ENCODE assay signal across 9 mouse cellular contexts in the genomic region with DNA sequence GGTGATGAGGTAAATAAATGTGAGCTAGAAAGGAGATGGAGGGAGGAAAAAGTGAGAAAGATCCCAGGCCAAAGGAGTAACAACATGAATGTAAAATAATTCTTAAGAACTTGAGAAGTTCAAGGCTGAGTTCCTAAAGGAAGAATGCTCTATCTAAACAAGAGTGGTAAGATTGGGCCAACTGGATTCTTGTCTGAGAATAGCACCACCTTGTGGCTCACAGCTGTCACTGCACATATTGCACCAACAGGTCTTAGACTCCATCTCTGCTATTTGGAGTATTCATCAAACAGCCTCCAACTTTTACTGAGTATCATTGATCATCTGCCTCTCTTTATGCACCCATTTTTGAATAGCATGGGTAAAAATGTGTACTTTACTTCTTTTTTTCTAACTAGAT. TPM values are rescaled to one million over a fixed set of nuclear protein-coding genes. Genes with fewer than 3 reads are reported as not detected.
A peak's percentile ranks its signal among the peaks of the same experiment; 100 is the strongest.
DNase-seq lines count a peak whose midpoint lies in the region; ATAC-seq and TF ChIP-seq lines count a peak whose summit lies in the region.
"Had no signal": no experiment of that assay in that cellular context is flagged by ENCODE, and none has a peak within 500 bp of the region (broad histone marks: within the 10 kb centered on the region; RNA-seq: fewer than 3 reads in every experiment).

No protein-coding gene starts in this region.

- H3K4me2 ChIP-seq in liver, embryonic 12.5 days, result no peak overlapping the region

- H3K9ac ChIP-seq in liver, adult 2 months (ENCODE audit: low read depth, low read length), result no peak overlapping the region
- no peak overlapping the region for H3K9ac ChIP-seq in liver, embryonic 12.5 days

- no peak for TF ChIP-seq POLR2A in liver, adult 2 months (IDR thresholded peaks at IDR 0.05; ENCODE audit: extremely low read depth, insufficient read depth, low read length)
- TF ChIP-seq POLR2A in cerebellum, adult 2 months (IDR thresholded peaks at IDR 0.05; ENCODE audit: borderline replicate concordance, insufficient read depth, low read length), result no peak

- no peaks in the 10 kb centered on the region for H3K27me3 ChIP-seq in liver, adult 2 months (ENCODE audit: control insufficient read depth, insufficient read depth, low read length)
- peaks cover 11% of the 10 kb centered on the region for H3K27me3 ChIP-seq in liver, embryonic 12.5 days (replicated peaks)
- no peaks in the 10 kb centered on the region for H3K27me3 ChIP-seq in cerebellum, adult 2 months (ENCODE audit: control insufficient read depth, insufficient read depth, low read length)

- peak; percentile 69 for DNase-seq in liver, adult 2 months (ENCODE audit: extremely low read depth, low read depth, low spot score)
- DNase-seq in MEL-GATA-1-ER (ENCODE audit: extremely low read depth, low read depth), result peak; percentile 65
- DNase-seq in cerebellum, adult 2 months, result peak; percentile 60 to 62
- DNase-seq in left cerebral cortex, adult 18-20 months (ENCODE audit: low spot score in 2 of 2), result peak; percentile 56 to 63
- peak; percentile 44 for DNase-seq in neural tube, embryonic 10.5 days (ENCODE audit: extremely low spot score, low spot score)
- no peak for DNase-seq in gastrocnemius, postnatal 10 days

- no peak overlapping the region for H3K27ac ChIP-seq in liver, adult 2 months (replicated peaks; ENCODE audit: insufficient read depth, low read depth, low read length)
- H3K27ac ChIP-seq in liver, embryonic 12.5 days, result no peak overlapping the region
- no peak overlapping the region for H3K27ac ChIP-seq in cerebellum, adult 2 months (ENCODE audit: insufficient read depth, low read length)

- no peak overlapping the region for H3K4me3 ChIP-seq in liver, adult 2 months (ENCODE audit: insufficient read depth, low read depth, low read length)
- no peak overlapping the region for H3K4me3 ChIP-seq in liver, embryonic 12.5 days
- H3K4me3 ChIP-seq in cerebellum, adult 2 months (replicated peaks; ENCODE audit: insufficient read depth, low read depth, low read length), result no peak overlapping the region
- H3K4me3 ChIP-seq: megakaryocyte, embryonic 14.5 days had no signal

- no peaks in the 10 kb centered on the region for H3K4me1 ChIP-seq in liver, adult 2 months (ENCODE audit: control insufficient read depth, insufficient read depth, low read length)
- no peaks in the 10 kb centered on the region for H3K4me1 ChIP-seq in liver, embryonic 12.5 days
- no peaks in the 10 kb centered on the region for H3K4me1 ChIP-seq in cerebellum, adult 2 months (ENCODE audit: control insufficient read depth, insufficient read depth, low read length)
- H3K4me1 ChIP-seq: megakaryocyte, embryonic 14.5 days had no signal

- no peaks in the 10 kb centered on the region for H3K36me3 ChIP-seq in liver, adult 2 months (ENCODE audit: control insufficient read depth, insufficient read depth, low read length)
- no peaks in the 10 kb centered on the region for H3K36me3 ChIP-seq in liver, embryonic 12.5 days

- TF ChIP-seq CTCF in liver, adult 2 months (IDR thresholded peaks at IDR 0.05; ENCODE audit: low read depth, low read length), result peak; percentile 74
- TF ChIP-seq CTCF in cerebellum, adult 2 months (IDR thresholded peaks at IDR 0.05; ENCODE audit: borderline replicate concordance, insufficient read depth, low read depth, low read length), result peak; percentile 72

- ATAC-seq in liver, embryonic 12.5 days, result no peak
- peak; percentile 88 for ATAC-seq in granulocyte monocyte progenitor cell, adult 5-6 weeks (replicated peaks; ENCODE audit: poor library complexity, severe bottlenecking)

- no peaks in the 10 kb centered on the region for H3K79me2 ChIP-seq in liver, adult 2 months (ENCODE audit: control insufficient read depth, insufficient read depth, low read length)

- H3K9me3 ChIP-seq in liver, embryonic 12.5 days (replicated peaks), result no peaks in the 10 kb centered on the region
- H3K9me3 ChIP-seq: megakaryocyte, embryonic 14.5 days had no signal

RNA-seq across cellular contexts. Expression of a gene that starts 14.1 kb away (rescaled TPM):
- total RNA-seq in liver, adult 2 months (2014; rRNA removed), result 1.1 and 1.3 TPM in 2 replicates
- 0.32 and 0.49 TPM in 2 replicates for polyA plus RNA-seq in liver, adult 2 months (2012; rRNA removed)
- polyA plus RNA-seq in liver, embryonic 12.5 days (2016; fragmentation: Nextera tagmentation; extraction: Ambion mirVana), result 1.2 and 1.4 TPM in 2 replicates
- polyA plus RNA-seq in cerebellum, adult 2 months (2012; rRNA removed), result 21.8 and 23.1 TPM in 2 replicates
- total RNA-seq in granulocyte monocyte progenitor cell, adult 5-6 weeks (2014; fragmentation: Nextera tagmentation), result 3.2 TPM in 1 of 2 replicates, not detected in the other
- 0.82 and 1.1 TPM in 2 replicates for total RNA-seq in granulocyte monocyte progenitor cell, adult 5-6 weeks (2017)
- 10 to 100 TPM; 21.8 to 23.5 TPM for total RNA-seq in left cerebral cortex, adult 18-20 months (2021)
- total RNA-seq in gastrocnemius, postnatal 10 days (2021), result 10 to 100 TPM in 1 of 2 experiments, 1 to 10 TPM in 1; 8.1 to 10.4 TPM

RNA-seq across cellular contexts. Expression of a gene that starts 23.2 kb away (rescaled TPM):
- total RNA-seq in liver, adult 2 months (2014; rRNA removed), result not detected in 2 replicates
- not detected in 2 replicates for polyA plus RNA-seq in liver, adult 2 months (2012; rRNA removed)
- polyA plus RNA-seq in liver, embryonic 12.5 days (2016; fragmentation: Nextera tagmentation; extraction: Ambion mirVana), result 7.2 and 7.8 TPM in 2 replicates
- not detected in 2 replicates for polyA plus RNA-seq in cerebellum, adult 2 months (2012; rRNA removed)
- not detected in 2 replicates for total RNA-seq in granulocyte monocyte progenitor cell, adult 5-6 weeks (2014; fragmentation: Nextera tagmentation)
- not detected in 2 replicates for total RNA-seq in granulocyte monocyte progenitor cell, adult 5-6 weeks (2017)
- not detected for total RNA-seq in left cerebral cortex, adult 18-20 months (2021)
- not detected for total RNA-seq in gastrocnemius, postnatal 10 days (2021)
